Mouse (Mus musculus) forebrain, embryonic 15.5 days (tissue): ENCODE results near the gene Cdca7. TPM values are rescaled to one million over a fixed set of nuclear protein-coding genes. Genes with fewer than 3 reads are reported as not detected.
A peak's percentile ranks its signal among the peaks of the same experiment; 100 is the strongest.

Source experiments
- ATAC-seq: fragments of 200-750 bp; cut with Nextera tagmentation; replicated peaks from 2 replicates; pipeline ENCODE4 v1.8.0; 2017; ENCODE audit warnings: mild to moderate bottlenecking, moderate TSS enrichment, moderate library complexity
- H3K27ac ChIP-seq: fragments of 300-500 bp; sonication (generic); replicated peaks from 2 replicates; pipeline ENCODE4 v1.5.1; 2015; ENCODE audit warnings: mild to moderate bottlenecking, inconsistent platforms
- H3K27me3 ChIP-seq: fragments of 300-500 bp; sonication (generic); 2 replicates; pipeline ENCODE4 v1.6.1; 2015; ENCODE audit warnings: inconsistent platforms
- H3K36me3 ChIP-seq: fragments of 300-500 bp; sonication (generic); 2 replicates; pipeline ENCODE4 v1.6.1; 2015; ENCODE audit warnings: mild to moderate bottlenecking, inconsistent platforms
- H3K4me1 ChIP-seq: fragments of 300-500 bp; sonication (generic); 2 replicates; pipeline ENCODE4 v1.6.1; 2015; ENCODE audit warnings: inconsistent platforms
- H3K4me2 ChIP-seq: fragments of 300-500 bp; sonication (generic); replicated peaks from 2 replicates; pipeline ENCODE4 v1.6.1; 2015; ENCODE audit warnings: mild to moderate bottlenecking, inconsistent platforms
- H3K4me3 ChIP-seq: fragments of 300-500 bp; sonication (generic); 2 replicates; pipeline ENCODE4 v1.5.1; 2015; ENCODE audit warnings: mild to moderate bottlenecking, inconsistent platforms
- H3K9ac ChIP-seq: fragments of 300-500 bp; sonication (generic); replicated peaks from 2 replicates; pipeline ENCODE4 v1.6.1; 2015; ENCODE audit warnings: mild to moderate bottlenecking, inconsistent platforms
- H3K9me3 ChIP-seq: fragments of 300-500 bp; sonication (generic); 2 replicates; pipeline ENCODE4 v1.6.1; 2016; ENCODE audit warnings: inconsistent platforms
- WGBS: fragments of 180-500 bp; shearing (Covaris S2); methylation state at CpG from one replicate; pipeline ENCODE4 v1.1.7; 2015; ENCODE audit warnings: mixed read lengths; 5-methylcytosine and 5-hydroxymethylcytosine counted together
- polyA plus RNA-seq: library from polyadenylated mRNA; unstranded; fragments of >200 nt; fragmentation: Nextera tagmentation; extraction: Ambion mirVana; gene quantifications from 2 replicates; pipeline ENCODE4 v1.2.1, GENCODE M21; 2015

Cdca7 gene
- 122 and 125 TPM in 2 replicates for polyA plus RNA-seq

GRCm38 (mm10) chr2:72475797-72476485 is at the start of gene Cdca7:
TSS of gene Cdca7 (plus strand) at chr2:72476159.
- no peaks in the 10 kb centered on the region for H3K27me3 ChIP-seq
- H3K4me2 ChIP-seq = peak within 1 kb of the TSS; percentile 82
- H3K9ac ChIP-seq = peak within 1 kb of the TSS; percentile 59
- no peaks in the 10 kb centered on the region for H3K36me3 ChIP-seq
- peak within 1 kb of the TSS; percentile 87 for H3K4me3 ChIP-seq
- no peaks in the 10 kb centered on the region for H3K9me3 ChIP-seq
- ATAC-seq = peak; percentile 81
- peak within 1 kb of the TSS; percentile 87 for H3K27ac ChIP-seq
- under 1% methylated on average over 58 of the region's 58 CpGs for WGBS
- peaks cover 47% of the 10 kb centered on the region for H3K4me1 ChIP-seq

GRCm38 (mm10) chr2:72426776-72427175 is 49.2 kb upstream of the Cdca7 start:
- peaks cover 43% of the 10 kb centered on the region for H3K4me1 ChIP-seq
- peak overlapping the region; percentile 13; the same call in 1 of the 2 replicates for H3K4me3 ChIP-seq
- peak overlapping the region; percentile 32 for H3K4me2 ChIP-seq
- WGBS = 3% methylated on average over 8 of the region's 8 CpGs
- H3K9me3 ChIP-seq = no peaks in the 10 kb centered on the region
- H3K27me3 ChIP-seq = 0 out of 2 replicates have a peak, but pooled peaks cover 4% of the 10 kb centered on the region
- no peak overlapping the region for H3K9ac ChIP-seq
- H3K36me3 ChIP-seq = no peaks in the 10 kb centered on the region
- peak; percentile 96 for ATAC-seq
- peak overlapping the region; percentile 79 for H3K27ac ChIP-seq

- Histone ChIP-seq H3K9me3 (no peaks in the 10 kb centered on the region), H3K4me3 (peak overlapping the region; percentile 13; the same call in 1 of the 2 replicates), H3K27ac (peak overlapping the region; percentile 79), H3K4me1 (peaks cover 43% of the 10 kb centered on the region), H3K36me3 (no peaks in the 10 kb centered on the region), H3K27me3 (0 out of 2 replicates have a peak, but pooled peaks cover 4% of the 10 kb centered on the region), H3K9ac (no peak overlapping the region), H3K4me2 (peak overlapping the region; percentile 32)
- peak; percentile 51 for ATAC-seq
- 10% methylated on average over 11 of the region's 11 CpGs for WGBS
These were observed 48.7 kb upstream of the Cdca7 start for GRCm38 (mm10) chr2:72427288-72427687.

GRCm38 (mm10) chr2:72438941-72439533 is 36.9 kb upstream of the Cdca7 start:
- Histone ChIP-seq H3K36me3 (no peaks in the 10 kb centered on the region), H3K27ac (no peak overlapping the region), H3K27me3 (no peaks in the 10 kb centered on the region), H3K9ac (no peak overlapping the region), H3K4me2 (no peak overlapping the region), H3K4me1 (peaks cover 14% of the 10 kb centered on the region), H3K9me3 (no peaks in the 10 kb centered on the region), H3K4me3 (no peak overlapping the region)
- WGBS = 89% methylated on average over 8 of the region's 8 CpGs
- no peak for ATAC-seq

- H3K27ac ChIP-seq = peak overlapping the region; percentile 52; the same call in 1 of the 2 replicates
- H3K4me3 ChIP-seq = no peak overlapping the region
- WGBS = 51% methylated on average over 9 of the region's 9 CpGs
- no peaks in the 10 kb centered on the region for H3K36me3 ChIP-seq
- H3K27me3 ChIP-seq = no peaks in the 10 kb centered on the region
- H3K4me2 ChIP-seq = no peak overlapping the region
- peaks cover 14% of the 10 kb centered on the region for H3K4me1 ChIP-seq
- ATAC-seq = peak; percentile 82
- H3K9ac ChIP-seq = no peak overlapping the region
- no peaks in the 10 kb centered on the region for H3K9me3 ChIP-seq
These were observed 34.9 kb upstream of the Cdca7 start for GRCm38 (mm10) chr2:72441010-72441409.

GRCm38 (mm10) chr2:72442825-72443224 is 33.1 kb upstream of the Cdca7 start:
- H3K36me3 ChIP-seq = no peaks in the 10 kb centered on the region
- no peak overlapping the region for H3K4me3 ChIP-seq
- 93% methylated on average over 6 of the region's 6 CpGs for WGBS
- no peak overlapping the region for H3K4me2 ChIP-seq
- no peaks in the 10 kb centered on the region for H3K9me3 ChIP-seq
- no peak overlapping the region for H3K27ac ChIP-seq
- peaks cover 19% of the 10 kb centered on the region for H3K4me1 ChIP-seq
- no peaks in the 10 kb centered on the region for H3K27me3 ChIP-seq
- ATAC-seq = no peak
- no peak overlapping the region for H3K9ac ChIP-seq

GRCm38 (mm10) chr2:72443960-72444359 is 32.0 kb upstream of the Cdca7 start:
- Histone ChIP-seq H3K27me3 (no peaks in the 10 kb centered on the region), H3K4me2 (no peak overlapping the region), H3K4me1 (peaks cover 21% of the 10 kb centered on the region), H3K9me3 (no peaks in the 10 kb centered on the region), H3K27ac (no peak overlapping the region), H3K36me3 (no peaks in the 10 kb centered on the region), H3K4me3 (no peak overlapping the region), H3K9ac (no peak overlapping the region)
- no peak for ATAC-seq
- WGBS = 88% methylated on average over 3 of the region's 3 CpGs

- Histone ChIP-seq H3K27me3 (no peaks in the 10 kb centered on the region), H3K9ac (no peak overlapping the region), H3K9me3 (no peaks in the 10 kb centered on the region), H3K4me1 (peaks cover 11% of the 10 kb centered on the region), H3K36me3 (no peaks in the 10 kb centered on the region), H3K4me3 (no peak overlapping the region), H3K4me2 (no peak overlapping the region), H3K27ac (no peak overlapping the region)
- ATAC-seq = no peak
- 86% methylated on average over 3 of the region's 3 CpGs for WGBS
These were observed 29.9 kb upstream of the Cdca7 start for GRCm38 (mm10) chr2:72446106-72446505.

- WGBS = 28% methylated on average over 5 of the region's 5 CpGs
- Histone ChIP-seq H3K27ac (no peak overlapping the region), H3K9me3 (no peaks in the 10 kb centered on the region), H3K4me1 (peaks cover 8% of the 10 kb centered on the region; the same call in 1 of the 2 replicates), H3K4me3 (no peak overlapping the region), H3K9ac (no peak overlapping the region), H3K27me3 (no peaks in the 10 kb centered on the region), H3K4me2 (no peak overlapping the region), H3K36me3 (no peaks in the 10 kb centered on the region)
- no peak for ATAC-seq
These were observed 29.3 kb upstream of the Cdca7 start for GRCm38 (mm10) chr2:72446615-72447014.

GRCm38 (mm10) chr2:72453563-72453962 is 22.4 kb upstream of the Cdca7 start:
- Histone ChIP-seq H3K9me3 (no peaks in the 10 kb centered on the region), H3K36me3 (no peaks in the 10 kb centered on the region), H3K4me2 (no peak overlapping the region), H3K9ac (no peak overlapping the region), H3K27me3 (no peaks in the 10 kb centered on the region), H3K27ac (no peak overlapping the region), H3K4me3 (no peak overlapping the region), H3K4me1 (peaks cover 5% of the 10 kb centered on the region; the same call in 1 of the 2 replicates)
- WGBS = 53% methylated on average over 3 of the region's 3 CpGs
- no peak for ATAC-seq

GRCm38 (mm10) chr2:72456189-72456588 is 19.8 kb upstream of the Cdca7 start:
- WGBS = 67% methylated on average over 1 of the region's 1 CpGs
- Histone ChIP-seq H3K4me3 (no peak overlapping the region), H3K27me3 (no peaks in the 10 kb centered on the region), H3K27ac (no peak overlapping the region), H3K9ac (no peak overlapping the region), H3K4me1 (peaks cover 5% of the 10 kb centered on the region; the same call in 1 of the 2 replicates), H3K4me2 (no peak overlapping the region), H3K36me3 (no peaks in the 10 kb centered on the region), H3K9me3 (no peaks in the 10 kb centered on the region)
- ATAC-seq = no peak

- WGBS = 76% methylated on average over 7 of the region's 7 CpGs
- Histone ChIP-seq H3K4me3 (no peak overlapping the region), H3K27ac (no peak overlapping the region), H3K9me3 (no peaks in the 10 kb centered on the region), H3K27me3 (no peaks in the 10 kb centered on the region), H3K9ac (no peak overlapping the region), H3K36me3 (no peaks in the 10 kb centered on the region), H3K4me1 (no peaks in the 10 kb centered on the region), H3K4me2 (no peak overlapping the region)
- no peak for ATAC-seq
These were observed 11.5 kb upstream of the Cdca7 start for GRCm38 (mm10) chr2:72464376-72465014.
